Mouse (Mus musculus) gastrocnemius, postnatal 4 days (tissue): ENCODE results near the gene Sprr2a3. TPM values are rescaled to one million over a fixed set of nuclear protein-coding genes. Genes with fewer than 3 reads are reported as not detected.

Experiments
- total RNA-seq, 2 experiments: library from RNA; stranded (reverse); gene quantifications; 2 replicates each; pipeline ENCODE4 v1.2.3; 2021

Sprr2a3 gene
- total RNA-seq, 2 experiments from 2014 or later = not detected

Other genes starting within 250 kb of the Sprr2a3 start
- gene Lor, start 202.3 kb upstream of the Sprr2a3 start, total RNA-seq = under 1 TPM in 1 of 2 experiments, not detected in 1; 0.44 TPM
- not detected for gene Prr9, start 161.5 kb upstream of the Sprr2a3 start, total RNA-seq
- not detected for gene Lelp1, start 142.7 kb upstream of the Sprr2a3 start, total RNA-seq
- not detected for gene Sprr2a1, start 69.6 kb upstream of the Sprr2a3 start, total RNA-seq
- 1 to 10 TPM in 1 of 2 experiments, not detected in 1; 1.6 TPM for gene Sprr2a2, start 69.5 kb upstream of the Sprr2a3 start, total RNA-seq
- not detected for gene Sprr2b, start 31.2 kb downstream of the Sprr2a3 start, total RNA-seq
- gene Sprr2d, start 53.7 kb downstream of the Sprr2a3 start, total RNA-seq = not detected
- gene Sprr2e, start 66.7 kb downstream of the Sprr2a3 start, total RNA-seq = not detected
- gene Sprr2f, start 79.8 kb downstream of the Sprr2a3 start, total RNA-seq = not detected
- not detected for gene Sprr2h, start 100.3 kb downstream of the Sprr2a3 start, total RNA-seq
- not detected for gene Sprr2i, start 122.6 kb downstream of the Sprr2a3 start, total RNA-seq
- gene Sprr2j-ps, start 132.7 kb downstream of the Sprr2a3 start, total RNA-seq = not detected
- gene Gm9774, start 144.0 kb downstream of the Sprr2a3 start, total RNA-seq = 1 to 10 TPM; 3.7 to 4.1 TPM
- not detected for gene Sprr2k, start 147.2 kb downstream of the Sprr2a3 start, total RNA-seq
- gene Sprr1b, start 153.4 kb downstream of the Sprr2a3 start, total RNA-seq = not detected
- not detected for gene Sprr3, start 173.3 kb downstream of the Sprr2a3 start, total RNA-seq
- not detected for gene Sprr1a, start 200.5 kb downstream of the Sprr2a3 start, total RNA-seq
- gene Sprr4, start 215.1 kb downstream of the Sprr2a3 start, total RNA-seq = not detected
- gene 2310046K23Rik, start 249.1 kb downstream of the Sprr2a3 start, total RNA-seq = not detected